Mouse (Mus musculus) stomach, postnatal 0 days (tissue): ENCODE data around the gene Bcl2l11.

Experiments used
- CTCF ChIP-seq: IDR thresholded peaks from 2 replicates; pipeline ENCODE4 v1.5.1; 2016; ENCODE audit warnings: antibody characterized with exemption, low read depth, mild to moderate bottlenecking, moderate library complexity
- EP300 ChIP-seq: optimal IDR thresholded peaks from 2 replicates; pipeline ENCODE3; 2016; ENCODE audit warnings: antibody characterized with exemption

DNA sequence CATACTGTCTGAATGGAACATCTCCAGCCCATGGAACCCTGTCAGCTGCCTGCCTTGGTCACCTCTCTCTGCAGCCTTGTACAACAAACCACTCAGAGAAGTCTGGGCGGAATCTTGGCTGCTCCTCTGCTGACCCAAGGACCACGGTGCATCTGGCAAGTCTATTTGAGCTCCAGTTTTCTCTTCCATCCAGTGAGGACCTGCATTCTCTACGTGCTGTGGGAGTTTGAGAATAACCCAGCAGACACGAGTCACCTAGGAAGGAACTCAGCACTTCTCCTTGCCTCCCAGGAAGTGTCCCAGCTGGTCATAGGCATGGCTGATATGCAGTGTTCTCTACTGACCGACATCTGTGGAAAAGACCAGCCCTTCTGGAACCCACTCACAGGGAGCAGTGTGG lies 8.6 kb downstream of the Bcl2l11 start:
- TF ChIP-seq CTCF (no peak), EP300 (no peak)
